Mouse (Mus musculus): ENCODE measurements at regions not wholly inside any gene's neighbourhood (a gene's known extent, or its start where the extent isn't known, plus 50 kb on each side); places are given as distances from the start of the nearest gene placed in this dataset.

- Histone ChIP-seq H3K36me3 (no peaks in the 10 kb centered on the region), H3K4me3 (no peak overlapping the region), H3K9me3 (replicated peaks) (no peaks in the 10 kb centered on the region), H3K4me1 (no peaks in the 10 kb centered on the region), H3K27me3 (ENCODE audit: low read depth, poor library complexity, severe bottlenecking) (no peaks in the 10 kb centered on the region), H3K27ac (no peak overlapping the region)
- 83% methylated on average over 3 of the region's 3 CpGs for WGBS
- no peak for DNase-seq (ENCODE audit: low spot score)
Measured at GRCm38 (mm10) chr6:81698173-81698572, 225.3 kb upstream of the Gcfc2 start.

DNA sequence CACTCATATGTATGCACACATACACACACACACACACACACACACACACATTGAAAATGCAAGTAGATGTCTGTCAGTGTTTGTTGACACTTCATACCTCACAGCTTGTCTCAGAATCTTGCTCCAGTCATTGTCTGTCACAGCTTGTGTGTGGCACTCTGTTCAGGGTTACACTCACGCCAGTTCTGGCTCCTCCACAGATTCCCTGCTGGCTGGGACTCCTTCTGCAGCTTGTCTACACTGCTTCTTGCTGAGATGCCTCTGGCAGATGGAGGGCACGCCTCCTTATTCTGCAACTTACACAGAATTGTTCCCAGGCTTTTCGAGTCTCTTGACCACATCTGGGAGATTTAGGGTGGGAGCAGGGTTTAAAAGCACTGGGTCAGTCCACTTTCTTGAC, 208.6 kb upstream of the Gcfc2 start:
- Histone ChIP-seq H3K27ac (no peak overlapping the region), H3K9me3 (replicated peaks) (no peaks in the 10 kb centered on the region), H3K4me1 (no peaks in the 10 kb centered on the region), H3K27me3 (ENCODE audit: low read depth, poor library complexity, severe bottlenecking) (no peaks in the 10 kb centered on the region), H3K36me3 (no peaks in the 10 kb centered on the region), H3K4me3 (no peak overlapping the region)
- DNase-seq (ENCODE audit: low spot score) = no peak
- 81% methylated on average over 3 of the region's 3 CpGs for WGBS

DNA sequence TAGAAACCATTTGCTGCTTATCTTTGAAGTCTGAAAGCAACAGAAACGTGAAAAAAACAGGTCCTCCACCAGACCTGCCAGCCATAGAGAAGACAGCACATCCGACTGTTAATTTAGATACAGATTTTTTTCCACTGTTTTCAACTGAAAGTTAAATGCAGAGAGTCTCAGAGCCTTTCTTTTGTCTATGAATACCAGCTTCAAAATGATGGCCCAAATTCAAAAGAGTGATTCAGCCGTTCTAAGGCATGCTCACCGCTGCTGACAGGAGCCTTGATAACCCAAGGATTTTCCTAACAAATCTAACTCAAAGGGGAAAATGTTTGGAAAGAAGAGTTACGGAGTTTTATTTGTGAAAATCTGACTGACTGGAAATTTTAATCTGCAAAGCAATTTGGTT, 207.1 kb upstream of the Gcfc2 start:
- Histone ChIP-seq H3K4me1 (no peaks in the 10 kb centered on the region), H3K9me3 (replicated peaks) (no peaks in the 10 kb centered on the region), H3K4me3 (no peak overlapping the region), H3K27ac (no peak overlapping the region), H3K36me3 (no peaks in the 10 kb centered on the region), H3K27me3 (ENCODE audit: low read depth, poor library complexity, severe bottlenecking) (no peaks in the 10 kb centered on the region)
- WGBS = 86% methylated on average over 5 of the region's 5 CpGs
- no peak for DNase-seq (ENCODE audit: low spot score)

DNA sequence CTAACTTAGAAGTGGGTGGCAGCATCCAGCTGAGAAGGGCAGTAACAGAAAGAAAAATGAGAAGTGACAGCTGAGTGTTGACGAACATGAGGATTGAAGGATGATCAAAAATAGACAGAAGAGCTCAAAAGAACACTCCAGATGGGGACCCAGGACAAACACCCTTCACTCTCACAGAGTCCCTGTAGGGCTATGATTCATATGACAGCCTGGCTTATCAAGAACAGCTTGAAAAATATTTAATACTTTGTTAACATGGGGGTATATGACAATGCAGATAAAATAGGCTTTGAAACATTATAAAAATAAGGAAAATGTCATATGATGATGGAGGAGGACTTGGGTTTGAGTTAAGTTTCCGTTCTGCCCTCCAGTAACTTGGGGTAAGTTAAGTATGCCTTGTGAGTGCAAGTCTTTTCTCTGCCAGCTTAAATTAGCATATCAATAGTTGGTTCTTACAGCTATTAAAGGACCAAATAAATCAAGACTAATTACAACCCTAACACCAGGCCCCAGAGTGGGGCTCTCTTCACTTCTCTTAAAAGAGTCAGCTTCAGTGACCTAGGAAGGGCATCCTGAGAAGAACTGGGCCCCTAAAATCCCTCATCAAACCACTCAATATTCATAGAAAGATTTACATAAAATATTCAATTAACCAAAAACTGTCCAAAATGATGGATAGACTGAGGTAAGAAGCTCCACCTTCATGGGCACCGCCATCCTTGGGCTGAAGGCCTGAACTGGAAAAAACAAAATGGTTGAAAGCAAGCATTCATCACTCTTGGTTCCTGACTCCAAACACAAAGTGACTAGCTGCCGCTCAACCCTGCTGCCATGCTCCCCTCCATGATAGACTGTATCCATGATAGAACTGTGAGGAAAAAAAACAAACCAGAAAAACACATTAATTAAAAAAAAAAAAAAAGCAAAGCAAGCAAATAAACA, 198.6 kb upstream of the Gcfc2 start:
- Histone ChIP-seq H3K27ac (no peak overlapping the region), H3K27me3 (ENCODE audit: low read depth, poor library complexity, severe bottlenecking) (no peaks in the 10 kb centered on the region), H3K9me3 (replicated peaks) (no peaks in the 10 kb centered on the region), H3K36me3 (no peaks in the 10 kb centered on the region), H3K4me3 (no peak overlapping the region), H3K4me1 (no peaks in the 10 kb centered on the region)
- DNase-seq (ENCODE audit: low spot score) = no peak
- WGBS = 83% methylated on average over 4 of the region's 4 CpGs

DNA sequence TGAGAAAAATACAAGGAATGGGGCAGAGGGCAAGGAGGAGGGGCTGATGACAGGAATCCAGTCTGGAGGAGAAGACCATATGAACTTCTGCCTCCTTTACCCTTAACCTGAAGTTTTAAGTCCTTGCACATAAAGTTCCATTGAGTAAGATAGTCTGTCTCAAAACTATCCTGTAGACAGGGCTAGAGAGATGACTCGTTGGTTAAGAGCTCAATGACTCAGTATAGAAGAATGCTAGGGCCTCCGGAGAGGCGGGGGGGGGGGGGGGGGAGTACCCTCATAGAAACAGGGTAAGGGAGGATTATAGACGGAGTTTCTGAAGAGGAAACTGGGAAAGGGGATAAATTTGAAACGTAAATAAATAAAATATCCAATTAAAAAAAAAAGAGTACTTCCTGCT, 191.8 kb upstream of the Gcfc2 start:
- WGBS = 84% methylated on average over 5 of the region's 5 CpGs
- Histone ChIP-seq H3K36me3 (no peaks in the 10 kb centered on the region), H3K9me3 (replicated peaks) (no peaks in the 10 kb centered on the region), H3K27me3 (ENCODE audit: low read depth, poor library complexity, severe bottlenecking) (no peaks in the 10 kb centered on the region), H3K4me3 (no peak overlapping the region), H3K27ac (no peak overlapping the region), H3K4me1 (no peaks in the 10 kb centered on the region)
- no peak for DNase-seq (ENCODE audit: low spot score)

DNA sequence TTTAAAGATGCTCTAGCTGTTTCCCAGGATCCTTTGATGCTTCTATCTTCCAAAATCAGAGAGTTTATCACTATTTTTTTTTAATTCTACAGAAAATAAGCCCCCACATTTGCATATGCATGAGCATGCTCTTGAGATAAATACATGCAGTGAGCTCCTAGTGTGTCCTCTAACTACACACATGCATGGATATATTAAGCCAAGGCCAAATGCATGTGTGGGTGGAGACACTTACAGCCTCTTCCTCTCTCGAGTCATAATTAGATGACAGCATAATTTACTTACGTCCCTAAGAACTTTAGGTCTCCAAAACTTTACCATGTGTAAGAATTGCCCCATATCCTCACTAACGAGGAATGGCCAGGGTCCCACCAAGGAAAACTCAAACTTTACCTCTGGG, 189.9 kb upstream of the Gcfc2 start:
- no peak for DNase-seq (ENCODE audit: low spot score)
- Histone ChIP-seq H3K36me3 (no peaks in the 10 kb centered on the region), H3K9me3 (replicated peaks) (no peaks in the 10 kb centered on the region), H3K4me3 (no peak overlapping the region), H3K27me3 (ENCODE audit: low read depth, poor library complexity, severe bottlenecking) (no peaks in the 10 kb centered on the region), H3K4me1 (no peaks in the 10 kb centered on the region), H3K27ac (no peak overlapping the region)
- WGBS = 85% methylated on average over 3 of the region's 3 CpGs

DNA sequence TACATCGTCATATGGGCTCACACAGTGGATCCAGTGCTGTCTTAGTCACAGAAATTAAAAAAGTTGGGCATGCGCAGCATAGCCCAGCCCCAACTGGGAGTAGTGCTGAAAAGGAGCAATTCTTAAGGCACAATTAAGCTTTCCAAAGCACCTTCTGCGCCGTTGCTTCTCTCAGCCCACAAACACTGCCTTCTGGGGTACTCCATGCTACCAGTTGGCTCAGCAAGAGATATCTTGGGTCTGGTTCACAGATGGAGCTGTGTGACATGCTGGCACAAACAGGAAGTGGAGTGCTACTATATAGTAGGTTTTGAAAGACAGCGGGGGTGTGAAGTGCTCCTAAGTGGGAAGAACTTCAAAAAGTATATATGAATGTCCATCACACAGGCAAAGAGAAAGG, 185.0 kb upstream of the Gcfc2 start:
- no peaks in the 10 kb centered on the region for H3K36me3 ChIP-seq
- H3K9me3 ChIP-seq (replicated peaks) = no peaks in the 10 kb centered on the region
- no peak overlapping the region for H3K27ac ChIP-seq
- DNase-seq (ENCODE audit: low spot score) = no peak
- WGBS = 91% methylated on average over 5 of the region's 5 CpGs
- H3K4me1 ChIP-seq = no peaks in the 10 kb centered on the region
- no peaks in the 10 kb centered on the region for H3K27me3 ChIP-seq (ENCODE audit: low read depth, poor library complexity, severe bottlenecking)
- H3K4me3 ChIP-seq = no peak overlapping the region

DNA sequence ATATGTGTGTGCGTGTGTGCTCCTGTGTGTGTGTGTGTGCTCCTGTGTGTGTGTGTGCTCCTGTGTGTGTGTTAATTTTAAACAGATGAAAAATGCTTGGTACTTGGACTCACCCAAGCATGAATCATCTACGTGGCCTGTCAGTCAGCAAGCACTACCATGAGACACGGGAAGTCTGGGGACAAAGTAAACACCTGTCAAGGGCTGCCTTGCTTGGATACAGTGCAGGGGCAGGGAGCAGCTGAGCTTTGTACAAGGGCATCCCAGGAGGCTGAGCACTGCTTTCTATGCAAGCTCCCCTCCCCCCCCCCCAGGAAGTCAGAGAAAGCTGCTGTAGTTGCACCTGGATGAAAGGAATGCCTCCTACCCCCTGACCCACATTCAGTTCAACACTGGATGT, 173.8 kb upstream of the Gcfc2 start:
- Histone ChIP-seq H3K27ac (no peak overlapping the region), H3K4me3 (no peak overlapping the region), H3K36me3 (no peaks in the 10 kb centered on the region), H3K9me3 (replicated peaks) (no peaks in the 10 kb centered on the region), H3K4me1 (no peaks in the 10 kb centered on the region), H3K27me3 (ENCODE audit: low read depth, poor library complexity, severe bottlenecking) (no peaks in the 10 kb centered on the region)
- WGBS = 65% methylated on average over 3 of the region's 3 CpGs
- DNase-seq (ENCODE audit: low spot score) = no peak

DNA sequence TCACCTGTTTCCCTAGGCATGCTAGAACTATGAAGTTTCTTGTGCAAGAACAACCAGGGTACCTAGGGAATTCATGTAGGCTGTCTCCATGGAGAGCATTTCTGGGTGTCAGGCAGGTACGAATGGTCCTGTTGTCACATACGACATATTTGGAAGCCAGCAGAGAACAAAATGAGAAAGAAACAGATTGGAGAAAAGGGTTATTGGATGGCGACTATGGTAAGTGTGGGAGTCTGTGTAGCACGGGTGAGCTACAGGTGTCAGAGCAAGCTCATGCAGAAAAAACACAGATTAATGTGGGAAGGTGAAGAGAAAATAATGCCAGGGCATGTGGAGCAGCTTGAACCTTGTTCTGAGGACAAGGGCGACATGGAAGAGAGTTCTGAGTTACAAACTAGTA, 171.8 kb upstream of the Gcfc2 start:
- 90% methylated on average over 5 of the region's 5 CpGs for WGBS
- no peak for DNase-seq (ENCODE audit: low spot score)

DNA sequence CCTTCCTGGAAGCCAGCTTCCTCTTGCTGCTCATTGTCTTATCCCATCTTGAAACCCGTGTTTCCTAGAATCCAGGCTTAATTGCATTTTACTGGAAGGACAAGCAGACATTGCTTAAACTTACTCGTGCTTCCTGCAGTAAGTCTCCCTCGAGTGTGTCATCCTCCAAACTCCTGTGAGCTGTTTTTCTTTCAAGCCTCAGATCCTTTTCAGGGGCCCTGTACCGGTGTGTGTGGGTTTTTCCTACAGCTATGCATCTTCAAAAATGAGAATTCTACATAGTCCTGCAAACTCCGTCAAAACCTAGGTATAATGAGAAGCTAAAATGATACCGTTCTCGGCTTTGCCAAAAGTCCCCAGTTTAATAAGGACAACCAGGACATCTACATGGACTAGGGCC, 167.2 kb upstream of the Gcfc2 start:
- Histone ChIP-seq H3K27ac (no peak overlapping the region), H3K36me3 (no peaks in the 10 kb centered on the region), H3K4me3 (no peak overlapping the region), H3K27me3 (ENCODE audit: low read depth, poor library complexity, severe bottlenecking) (no peaks in the 10 kb centered on the region), H3K9me3 (replicated peaks) (no peaks in the 10 kb centered on the region), H3K4me1 (no peaks in the 10 kb centered on the region)
- 86% methylated on average over 7 of the region's 7 CpGs for WGBS
- no peak for DNase-seq (ENCODE audit: low spot score)

More for the DNA sequence above, 171.8 kb upstream of the Gcfc2 start:
- Histone ChIP-seq H3K4me3 (no peak overlapping the region), H3K27me3 (ENCODE audit: low read depth, poor library complexity, severe bottlenecking) (no peaks in the 10 kb centered on the region), H3K27ac (no peak overlapping the region), H3K4me1 (no peaks in the 10 kb centered on the region), H3K9me3 (replicated peaks) (no peaks in the 10 kb centered on the region), H3K36me3 (no peaks in the 10 kb centered on the region)

DNA sequence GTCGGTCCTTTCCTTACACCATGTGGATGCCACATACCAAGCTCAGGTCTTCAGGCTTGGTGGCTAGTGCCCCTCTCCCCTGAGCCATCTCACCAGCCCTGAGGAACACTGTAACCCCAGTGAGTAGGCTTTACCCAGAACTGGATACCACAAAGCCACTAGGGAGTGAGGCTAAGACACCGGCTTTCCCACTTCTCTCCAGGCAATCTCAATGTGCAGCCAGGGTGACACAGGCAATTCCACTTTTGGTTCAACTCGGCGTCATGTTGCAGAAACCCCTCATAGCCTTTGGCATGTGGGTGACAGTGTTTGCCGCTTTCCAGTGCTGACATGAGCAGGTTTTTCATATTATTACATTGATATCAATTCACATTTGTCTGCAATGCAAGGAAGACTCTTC, 164.6 kb upstream of the Gcfc2 start:
- DNase-seq (ENCODE audit: low spot score) = no peak
- Histone ChIP-seq H3K4me3 (no peak overlapping the region), H3K27ac (no peak overlapping the region), H3K9me3 (replicated peaks) (no peaks in the 10 kb centered on the region), H3K27me3 (ENCODE audit: low read depth, poor library complexity, severe bottlenecking) (no peaks in the 10 kb centered on the region), H3K4me1 (no peaks in the 10 kb centered on the region), H3K36me3 (no peaks in the 10 kb centered on the region)
- WGBS = 92% methylated on average over 5 of the region's 5 CpGs

- H3K9me3 ChIP-seq (replicated peaks) = no peaks in the 10 kb centered on the region
- H3K4me1 ChIP-seq = no peaks in the 10 kb centered on the region
- DNase-seq (ENCODE audit: low spot score) = no peak
- no peaks in the 10 kb centered on the region for H3K36me3 ChIP-seq
- no peaks in the 10 kb centered on the region for H3K27me3 ChIP-seq (ENCODE audit: low read depth, poor library complexity, severe bottlenecking)
- no peak overlapping the region for H3K4me3 ChIP-seq
- 81% methylated on average over 2 of the region's 2 CpGs for WGBS
- H3K27ac ChIP-seq = no peak overlapping the region
Measured at GRCm38 (mm10) chr6:81760181-81760580, 163.3 kb upstream of the Gcfc2 start.

DNA sequence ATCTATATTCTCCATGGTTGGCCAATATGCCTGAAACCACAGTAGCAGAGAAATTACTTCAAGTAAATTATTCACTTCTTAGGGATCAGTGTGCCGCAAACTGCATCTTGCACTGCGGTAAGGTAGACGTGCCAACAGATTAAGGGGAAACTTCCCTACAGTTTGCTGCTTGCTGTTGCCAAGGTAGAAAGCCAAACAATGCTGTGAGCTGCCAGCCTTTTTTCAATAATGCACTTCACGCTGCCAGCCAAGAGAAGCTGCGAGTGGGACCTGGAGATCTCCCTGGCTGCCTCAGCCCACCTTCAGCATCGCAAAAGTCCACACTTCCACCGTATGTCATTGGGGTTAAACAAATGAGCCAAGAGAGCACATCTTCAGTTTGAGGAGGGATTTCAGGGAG, 157.6 kb upstream of the Gcfc2 start:
- Histone ChIP-seq H3K9me3 (replicated peaks) (no peaks in the 10 kb centered on the region), H3K36me3 (no peaks in the 10 kb centered on the region), H3K4me3 (no peak overlapping the region), H3K27ac (no peak overlapping the region), H3K4me1 (no peaks in the 10 kb centered on the region), H3K27me3 (ENCODE audit: low read depth, poor library complexity, severe bottlenecking) (no peaks in the 10 kb centered on the region)
- 95% methylated on average over 7 of the region's 7 CpGs for WGBS
- no peak for DNase-seq (ENCODE audit: low spot score)

- no peaks in the 10 kb centered on the region for H3K9me3 ChIP-seq (replicated peaks)
- 89% methylated on average over 4 of the region's 4 CpGs for WGBS
- H3K36me3 ChIP-seq = no peaks in the 10 kb centered on the region
- DNase-seq (ENCODE audit: low spot score) = no peak
- H3K4me1 ChIP-seq = no peaks in the 10 kb centered on the region
- H3K27ac ChIP-seq = no peak overlapping the region
- H3K27me3 ChIP-seq (ENCODE audit: low read depth, poor library complexity, severe bottlenecking) = no peaks in the 10 kb centered on the region
- H3K4me3 ChIP-seq = no peak overlapping the region
Measured at GRCm38 (mm10) chr6:81766800-81767199, 156.7 kb upstream of the Gcfc2 start.
